26 mouse cellular contexts compared by ENCODE assay signal in the genomic region with DNA sequence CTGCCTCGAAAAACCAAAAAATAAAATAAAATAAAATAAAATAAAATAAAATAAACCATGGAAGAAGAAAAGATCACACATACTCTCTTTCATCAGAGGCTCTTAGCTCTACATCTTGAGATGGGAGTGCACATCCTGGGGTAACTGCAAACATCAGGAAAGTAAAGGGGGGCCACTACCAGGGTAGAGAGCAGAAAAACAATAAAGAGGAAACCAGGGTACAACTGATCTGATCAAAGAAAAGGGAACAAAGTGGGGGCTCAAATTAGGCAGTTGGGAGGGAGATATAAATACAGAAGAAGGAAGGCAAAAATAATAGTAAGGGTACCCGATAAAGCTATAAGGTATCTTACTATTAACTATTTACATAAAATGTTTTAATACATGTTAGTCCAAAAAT. TPM values are rescaled to one million over a fixed set of nuclear protein-coding genes. Genes with fewer than 3 reads are reported as not detected.
DNase-seq lines count a peak whose midpoint lies in the region; ATAC-seq and TF ChIP-seq lines count a peak whose summit lies in the region.
"Had no signal": no experiment of that assay in that cellular context is flagged by ENCODE, and none has a peak within 500 bp of the region (broad histone marks: within the 10 kb centered on the region; RNA-seq: fewer than 3 reads in every experiment).

No protein-coding gene starts in this region.

- no peak for TF ChIP-seq POLR2A in MEL (IDR thresholded peaks at IDR 0.05; ENCODE audit: control insufficient read depth in 1 of 2, insufficient read depth in 1 of 2, low read depth in 1 of 2, low read length in 2 of 2, poor library complexity in 1 of 2)

- peak overlapping the region; percentile 92 for H3K27ac ChIP-seq in MEL (ENCODE audit: control insufficient read depth, low read depth, low read length)

- peak overlapping the region; percentile 32 to 50; a peak in 3 of 4 replicates for H3K4me3 ChIP-seq in MEL (ENCODE audit: control insufficient read depth in 1 of 2, insufficient read depth in 1 of 2, low read depth in 2 of 2, low read length in 2 of 2)

- DNase-seq in MEL (ENCODE audit: low read depth, low spot score) (peak; percentile 84), MEL-GATA-1-ER (ENCODE audit: extremely low read depth, low read depth) (peak; percentile 56)
- DNase-seq in right cerebral cortex, postnatal 25 days = no peak
- no peak for DNase-seq in urinary bladder, adult 18-20 months (ENCODE audit: low spot score in 2 of 2)
- no peak for DNase-seq in gastrocnemius, postnatal 14 days
- no peak for DNase-seq in left cerebral cortex, adult 18-20 months (ENCODE audit: low spot score in 2 of 2)
- DNase-seq: adrenal gland, adult 2 months; adrenal gland, adult 8-10 months; adrenal gland, postnatal 10 days; adrenal gland, postnatal 14 days; adrenal gland, postnatal 25 days; adrenal gland, postnatal 36 days; B cell, adult 2 months; cerebellum, adult 11 months; cerebellum, adult 11-12 months; cerebellum, adult 18-20 months; cerebellum, adult 2 months had no signal

- peak overlapping the region; percentile 55 for H3K9ac ChIP-seq in MEL (ENCODE audit: control insufficient read depth, low read depth, low read length, poor library complexity, severe bottlenecking)

- peak; percentile 85 to 93 for TF ChIP-seq EP300 in MEL (IDR thresholded peaks at IDR 0.05; ENCODE audit: low read depth in 1 of 2, low read length in 2 of 2)

- H3K36me3 ChIP-seq in MEL (ENCODE audit: control insufficient read depth in 1 of 2, insufficient read depth in 2 of 2, low read length in 2 of 2) = peaks cover 10 to 67% of the 10 kb centered on the region in 2 experiments

- ATAC-seq in common myeloid progenitor, adult 5-6 weeks (replicated peaks; ENCODE audit: low read depth, poor library complexity, severe bottlenecking) = 0 out of 2 replicates have a peak, but pooled peaks have one; percentile 32
- 0 out of 2 replicates have a peak, but pooled peaks have one; percentile 25 for ATAC-seq in granulocyte monocyte progenitor cell, adult 5-6 weeks (replicated peaks; ENCODE audit: poor library complexity, severe bottlenecking)
- ATAC-seq: activated CD4-positive, CD25-positive, alpha-beta regulatory T cell, adult 4 months; CD4-positive, CD25-positive, alpha-beta regulatory T cell, adult 4 months; Patski had no signal

- peaks cover 25 to 35% of the 10 kb centered on the region in 2 experiments for H3K4me1 ChIP-seq in MEL (ENCODE audit: control insufficient read depth in 1 of 2, insufficient read depth in 2 of 2, low read length in 2 of 2)

- no peak for TF ChIP-seq CTCF in MEL (IDR thresholded peaks at IDR 0.05 in 2 of 3, conservative IDR thresholded peaks at IDR 0.05 in 1 of 3; ENCODE audit: control insufficient read depth in 1 of 3, insufficient read depth in 1 of 3, low read depth in 2 of 3, low read length in 3 of 3, poor library complexity in 1 of 3, severe bottlenecking in 1 of 3)

- H3K27me3 ChIP-seq in MEL (ENCODE audit: control insufficient read depth in 1 of 2, insufficient read depth in 2 of 2, low read length in 2 of 2) = no peaks in the 10 kb centered on the region
- H3K27me3 ChIP-seq: CH12.LX, Patski had no signal

- no peak for TF ChIP-seq RAD21 in MEL (IDR thresholded peaks at IDR 0.05; ENCODE audit: low read depth, low read length)

- intact Hi-C loops in gastrocnemius, postnatal 14 days (cut with DNase I; ENCODE audit: low total_unique reads) = no loop called here

- H3K79me2 ChIP-seq in MEL (ENCODE audit: control insufficient read depth, insufficient read depth, low read length, poor library complexity) = peaks cover 32% of the 10 kb centered on the region

- H3K9me3 ChIP-seq in MEL (replicated peaks; ENCODE audit: insufficient read depth, low read length) = no peaks in the 10 kb centered on the region
- H3K9me3 ChIP-seq: G1E had no signal

TF ChIP-seq in MEL, 35 proteins besides CTCF, POLR2A, EP300 and RAD21:
- peak; percentile 80 for TF ChIP-seq GATA1 (IDR thresholded peaks at IDR 0.05; ENCODE audit: low read depth, low read length)
- TF ChIP-seq MYB (IDR thresholded peaks at IDR 0.05; ENCODE audit: low read depth, low read length) = peak; percentile 59
- no peak for TF ChIP-seq ZC3H11A (IDR thresholded peaks at IDR 0.05; ENCODE audit: low read depth, low read length)
- no peak for TF ChIP-seq JUND (IDR thresholded peaks at IDR 0.05; ENCODE audit: low read depth, low read length)
- no peak for TF ChIP-seq USF2 (IDR thresholded peaks at IDR 0.05; ENCODE audit: borderline replicate concordance in 1 of 2, insufficient read depth in 1 of 2, low read depth in 1 of 2, low read length in 2 of 2)
- TF ChIP-seq E2F4 (IDR thresholded peaks at IDR 0.05; ENCODE audit: borderline replicate concordance, low read depth, low read length) = no peak
- no peak for TF ChIP-seq CHD2 (IDR thresholded peaks at IDR 0.05; ENCODE audit: low read length)
- no peak for TF ChIP-seq GABPA (IDR thresholded peaks at IDR 0.05; ENCODE audit: low read depth, low read length)
- peak; percentile 35 for TF ChIP-seq MXI1 (IDR thresholded peaks at IDR 0.05; ENCODE audit: low read depth, low read length)
- 0 out of 2 replicates have a peak, but pooled peaks have one; percentile 36 for TF ChIP-seq BHLHE40 (IDR thresholded peaks at IDR 0.05; ENCODE audit: borderline replicate concordance, low read depth, low read length)
- TF ChIP-seq MAX (IDR thresholded peaks at IDR 0.05; ENCODE audit: low read length) = no peak
- TF ChIP-seq MEF2A (IDR thresholded peaks at IDR 0.05; ENCODE audit: extremely low read depth, insufficient replicate concordance, low read depth, low read length, poor library complexity, severe bottlenecking) = no peak
- TF ChIP-seq RCOR1 (IDR thresholded peaks at IDR 0.05; ENCODE audit: low read depth, low read length) = peak; percentile 67; the same call in 1 of the 2 replicates
- TF ChIP-seq ZNF384 (IDR thresholded peaks at IDR 0.05; ENCODE audit: low read depth, low read length) = peak; percentile 79
- TF ChIP-seq MAZ (IDR thresholded peaks at IDR 0.05; ENCODE audit: low read depth, low read length) = peak; percentile 96
- TF ChIP-seq ZMIZ1 (IDR thresholded peaks at IDR 0.05; ENCODE audit: low read depth, low read length) = no peak
- peak; percentile 75; the same call in 1 of the 2 replicates for TF ChIP-seq SIN3A (IDR thresholded peaks at IDR 0.05; ENCODE audit: low read length)
- TF ChIP-seq KAT2A (conservative IDR thresholded peaks at IDR 0.05; ENCODE audit: low read depth, low read length) = no peak
- no peak for TF ChIP-seq POLR2AphosphoS5 (IDR thresholded peaks at IDR 0.05; ENCODE audit: borderline replicate concordance, low read depth, low read length)
- TF ChIP-seq CHD1 (IDR thresholded peaks at IDR 0.05; ENCODE audit: low read depth, low read length) = no peak
- peak; percentile 53 for TF ChIP-seq TCF12 (IDR thresholded peaks at IDR 0.05; ENCODE audit: low read depth, low read length)
- TF ChIP-seq ETS1 (IDR thresholded peaks at IDR 0.05; ENCODE audit: low read depth, low read length) = peak; percentile 69; the same call in 1 of the 2 replicates

RNA-seq across cellular contexts. Expression of gene Aatf, which starts 36.7 kb away (rescaled TPM):
- total RNA-seq in MEL (2012; rRNA removed) = 213 and 243 TPM in 2 replicates
- 100 to 1,000 TPM in 1 of 2 experiments, not detected in 1; 187 TPM for polyA plus RNA-seq in MEL (2012; ENCODE audit: insufficient read depth in 1 of 2, insufficient read length in 2 of 2, low read depth in 1 of 2, low replicate concordance in 2 of 2, missing spikeins in 1 of 2)
- total RNA-seq in common myeloid progenitor, adult 5-6 weeks (2017) = 121 and 128 TPM in 2 replicates
- 40.5 and 52.6 TPM in 2 replicates for total RNA-seq in granulocyte monocyte progenitor cell, adult 5-6 weeks (2014; fragmentation: Nextera tagmentation)
- 71.0 and 97.3 TPM in 2 replicates for total RNA-seq in granulocyte monocyte progenitor cell, adult 5-6 weeks (2017)
- total RNA-seq in gastrocnemius, postnatal 14 days (2021) = 10 to 100 TPM; 10.5 to 10.9 TPM
- 10 to 100 TPM; 21.1 to 21.9 TPM for total RNA-seq in left cerebral cortex, adult 18-20 months (2021)

RNA-seq across cellular contexts. Expression of gene Lhx1, which starts 48.7 kb away (rescaled TPM):
- total RNA-seq in MEL (2012; rRNA removed) = not detected in 2 replicates
- polyA plus RNA-seq in MEL (2012; ENCODE audit: insufficient read depth in 1 of 2, insufficient read length in 2 of 2, low read depth in 1 of 2, low replicate concordance in 2 of 2, missing spikeins in 1 of 2) = not detected
- not detected in 2 replicates for total RNA-seq in common myeloid progenitor, adult 5-6 weeks (2017)
- not detected in 2 replicates for total RNA-seq in granulocyte monocyte progenitor cell, adult 5-6 weeks (2014; fragmentation: Nextera tagmentation)
- total RNA-seq in granulocyte monocyte progenitor cell, adult 5-6 weeks (2017) = not detected in 2 replicates
- total RNA-seq in gastrocnemius, postnatal 14 days (2021) = not detected
- not detected for total RNA-seq in left cerebral cortex, adult 18-20 months (2021)
- total RNA-seq: adrenal gland, adult 18-20 months; adrenal gland, adult 2 months; adrenal gland, postnatal 14 days; adrenal gland, postnatal 25 days; adrenal gland, postnatal 36 days had no signal
- polyA plus RNA-seq: activated CD4-positive, CD25-positive, alpha-beta regulatory T cell, adult 4 months; adrenal gland, adult 2 months; C2C12; CD4-positive, CD25-positive, alpha-beta regulatory T cell, adult 4 months; G1E had no signal

Comparison
In these comparisons a context has a peak if more than half of its experiments do, and no peak if none do; other contexts are left out.
1. DNase-seq: peak in MEL (single experiment) and MEL-GATA-1-ER (single experiment); none in right cerebral cortex, postnatal 25 days (single experiment), urinary bladder, adult 18-20 months (0 of 2), gastrocnemius, postnatal 14 days (single experiment) and left cerebral cortex, adult 18-20 months (0 of 2).